Mouse (Mus musculus): ENCODE results near the gene Akr1b8.
"Not testable (repeated sequence)": the region's sequence is repeated elsewhere in the genome, so short reads cannot be mapped to it uniquely, and the experiment has no call there.

The Akr1b8 gene

DNA sequence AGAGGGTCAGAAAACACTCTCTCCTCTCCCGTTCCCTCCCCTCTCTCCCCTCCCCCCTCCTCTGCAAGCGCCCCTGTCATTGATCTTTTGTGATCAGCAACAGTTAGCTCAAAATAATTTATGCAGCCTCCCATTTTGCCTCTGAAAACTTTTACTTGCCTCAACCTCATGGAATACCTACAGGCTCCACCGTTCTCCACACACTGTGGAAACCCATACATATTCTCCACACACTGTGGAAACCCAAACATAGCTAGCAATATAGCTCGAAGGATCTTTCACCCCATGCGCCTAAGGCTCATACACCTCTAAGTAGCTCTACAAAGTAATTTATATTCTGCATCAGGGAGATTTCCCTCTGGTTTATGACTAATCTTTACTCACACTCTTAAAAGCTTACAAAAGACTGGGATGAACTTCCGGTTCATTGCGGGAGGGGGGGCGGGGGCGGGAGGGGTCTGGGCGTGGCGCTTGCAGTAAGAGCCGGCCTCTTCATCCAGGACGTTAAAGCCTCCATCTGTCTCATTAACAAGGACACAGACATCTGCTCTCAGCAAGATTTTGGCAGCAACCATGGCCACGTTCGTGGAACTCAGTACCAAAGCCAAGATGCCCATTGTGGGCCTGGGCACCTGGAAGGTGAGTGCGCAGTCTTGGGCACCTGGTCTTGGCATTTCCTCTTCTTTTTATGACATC, at the start of gene Akr1b8:
TSS of gene Akr1b8 (plus strand) at position 462 of the 696 bp plus-strand sequence.
- no peak for ATAC-seq (ENCODE audit: low TSS enrichment)

DNA sequence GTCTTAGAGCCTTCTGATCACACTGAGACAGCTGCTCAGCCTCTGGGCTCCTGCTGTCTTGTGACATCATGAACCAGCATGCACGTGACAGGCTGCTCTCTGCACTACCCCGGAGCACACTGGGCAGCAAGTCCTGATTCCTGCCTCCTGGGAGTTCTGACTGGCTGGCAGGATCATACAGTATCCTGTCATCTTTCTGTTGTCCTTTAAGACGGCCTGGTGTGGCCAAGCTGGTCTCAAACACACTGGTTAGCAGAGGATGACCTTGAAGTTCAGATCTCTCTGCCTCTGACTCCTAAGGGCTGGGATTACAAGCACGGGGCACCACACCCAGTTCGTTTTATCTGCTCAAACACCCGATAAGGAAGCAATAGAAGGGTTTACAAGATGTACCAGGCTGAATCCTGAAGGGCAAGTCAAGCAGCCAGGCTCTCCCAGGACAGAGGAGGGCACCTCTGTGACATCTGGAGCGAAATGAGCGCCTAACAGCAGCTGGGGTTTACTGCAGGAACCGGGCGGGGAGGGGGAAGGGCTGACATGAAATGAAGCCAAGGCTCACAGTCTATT, 49.2 kb upstream of the Akr1b8 start:
- ATAC-seq (ENCODE audit: low TSS enrichment) = peak; percentile 42; the same call in 1 of the 2 replicates

DNA sequence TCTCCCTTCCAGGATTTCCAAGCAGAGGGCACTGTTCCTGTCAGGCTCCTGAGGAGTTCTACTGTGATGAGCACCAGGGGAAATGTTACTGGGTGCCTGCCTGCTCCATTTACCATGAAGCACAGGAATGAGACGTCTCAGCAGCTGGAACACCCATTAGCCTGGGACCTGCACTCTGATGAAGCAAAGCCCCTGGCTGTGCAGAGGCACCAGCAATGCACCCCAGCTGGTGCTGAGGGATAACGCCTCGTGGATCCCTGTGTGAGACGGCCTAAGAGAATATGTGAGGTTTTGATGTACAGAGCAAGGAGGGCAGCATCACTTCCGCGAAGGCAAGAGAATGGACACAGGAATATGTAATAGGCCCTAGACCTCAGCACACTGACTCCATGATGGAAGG, 47.1 kb upstream of the Akr1b8 start:
- no peak for ATAC-seq (ENCODE audit: low TSS enrichment)

DNA sequence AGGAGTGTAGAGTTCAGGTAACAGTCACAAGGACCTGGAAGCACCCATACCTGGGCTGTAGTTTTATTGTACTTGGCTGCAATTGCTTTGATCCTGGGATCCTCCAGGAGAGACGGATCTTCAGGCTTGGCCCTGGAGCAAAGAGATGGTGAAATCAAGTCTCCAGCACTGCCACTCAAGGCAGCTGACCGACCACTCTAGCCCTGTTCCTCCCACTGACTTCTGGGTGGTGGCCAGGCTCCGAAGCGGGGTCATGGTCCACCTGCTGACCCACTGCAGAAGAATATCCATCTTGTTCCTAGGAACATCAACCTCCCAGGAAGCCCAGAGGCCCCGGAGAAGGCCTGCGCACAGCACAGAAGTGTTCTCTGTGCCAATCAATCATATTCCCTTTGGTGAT, 44.4 kb upstream of the Akr1b8 start:
- ATAC-seq (ENCODE audit: low TSS enrichment) = no peak

DNA sequence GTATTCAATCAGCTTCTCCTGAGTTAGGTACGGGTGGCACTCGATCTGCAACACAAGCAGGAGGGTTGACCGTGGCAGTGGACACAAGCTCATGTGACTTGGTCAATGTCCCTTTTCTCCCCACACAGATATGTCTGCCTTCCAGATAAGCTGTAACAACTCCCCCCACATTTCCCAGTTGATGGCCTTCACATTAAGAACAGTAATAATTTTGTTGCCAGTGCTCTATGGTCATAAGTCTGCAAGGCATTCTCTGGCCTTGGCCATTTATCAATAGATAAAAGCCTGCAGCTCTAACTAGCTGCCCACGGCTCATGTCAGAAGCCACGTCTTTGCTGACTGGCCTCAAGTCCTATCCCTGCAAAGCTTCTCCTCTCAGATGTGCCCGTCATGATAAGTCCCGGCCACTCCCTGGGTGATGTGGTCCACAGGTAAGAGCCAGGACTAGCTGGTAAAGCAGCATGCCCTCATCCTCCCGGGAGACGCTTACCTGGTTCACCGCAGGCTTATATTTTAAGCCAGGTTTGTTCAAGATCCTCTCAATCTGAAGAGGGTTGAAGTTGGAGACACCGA, 43.8 kb upstream of the Akr1b8 start:
- no peak for ATAC-seq (ENCODE audit: low TSS enrichment)

DNA sequence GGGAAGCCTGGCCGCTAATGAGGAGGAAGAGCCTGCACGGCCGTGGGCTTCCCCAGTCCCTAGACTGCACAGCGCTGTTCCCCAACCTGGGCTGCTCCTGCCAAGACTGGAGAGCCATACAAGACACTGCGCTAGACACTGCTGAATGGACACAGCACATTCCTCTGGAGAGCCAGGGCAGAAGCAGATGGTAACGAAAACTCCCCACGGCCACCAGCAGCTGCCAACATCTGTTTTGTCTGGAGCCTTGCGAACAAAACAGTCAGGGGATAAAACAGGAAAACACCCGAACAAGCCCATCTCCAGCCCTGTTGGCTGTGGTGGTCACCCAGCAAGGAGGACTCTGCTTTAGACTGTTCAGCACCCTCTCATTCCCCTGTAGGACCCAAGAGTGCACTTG, 40.5 kb upstream of the Akr1b8 start:
- ATAC-seq (ENCODE audit: low TSS enrichment) = no peak

DNA sequence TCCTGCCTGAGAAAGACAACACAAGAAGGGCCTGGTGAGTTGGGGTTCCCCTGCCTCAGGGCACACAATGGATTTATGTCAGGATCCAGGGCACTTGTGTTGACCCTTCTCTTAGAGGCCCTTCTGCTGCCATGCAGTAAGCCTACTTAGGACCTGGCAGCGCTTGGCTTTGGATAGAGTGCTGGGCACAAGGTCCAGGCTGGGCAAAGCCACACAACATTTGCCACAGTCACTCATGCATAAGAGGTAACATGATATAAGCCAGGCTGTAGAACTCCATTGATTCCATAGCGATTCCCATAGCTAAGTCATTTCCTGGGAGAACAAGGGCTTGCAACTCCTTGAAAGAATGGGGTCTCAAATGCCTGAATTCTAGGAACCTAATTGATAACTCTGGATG, 40.0 kb upstream of the Akr1b8 start:
- ATAC-seq (ENCODE audit: low TSS enrichment) = no peak

DNA sequence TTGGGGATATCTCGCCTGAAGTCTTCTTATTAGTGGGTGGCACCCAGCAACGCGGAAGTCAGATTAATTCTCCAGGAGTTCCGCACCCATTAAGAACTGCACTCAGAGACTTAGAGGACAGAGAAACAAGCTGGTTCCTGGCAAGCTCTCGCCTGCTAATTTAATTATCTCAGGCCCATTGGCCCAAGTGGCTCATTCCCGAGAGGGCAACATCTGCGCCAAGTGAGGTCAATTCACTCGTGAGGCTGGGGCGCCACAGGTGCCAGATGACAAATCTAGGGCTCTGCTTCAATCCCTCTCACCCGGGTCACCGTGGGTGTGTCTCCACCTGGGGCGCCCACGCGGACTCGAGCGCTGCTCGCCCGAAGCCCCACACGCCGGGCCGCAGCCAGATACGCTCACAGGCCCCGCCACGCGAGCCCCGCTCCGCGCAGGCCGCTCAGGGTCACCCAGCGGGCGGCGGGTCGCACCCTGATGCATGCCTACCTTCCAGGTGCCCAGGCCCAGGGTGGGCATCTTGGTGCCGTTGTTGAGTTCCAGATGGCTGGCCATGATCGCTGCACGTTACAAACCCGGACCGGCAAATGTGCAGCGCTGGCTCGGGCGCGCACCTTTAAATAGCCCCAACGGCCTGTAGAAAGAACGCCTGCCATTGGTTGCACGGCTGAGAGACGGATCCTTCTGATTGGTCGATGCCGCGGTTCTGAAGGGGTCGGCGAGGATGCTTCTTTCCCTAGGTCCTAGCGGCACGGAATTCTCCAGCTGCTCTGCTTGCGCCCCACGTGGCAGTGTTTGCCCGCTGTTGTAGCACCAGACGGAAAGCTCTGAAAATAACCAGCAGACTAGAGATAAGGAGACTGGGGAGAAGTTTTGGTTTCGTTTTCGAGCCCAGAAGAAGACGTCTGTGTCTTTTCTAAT, 36.8 kb upstream of the Akr1b8 start, which contains the start of gene Akr1b3:
TSS of gene Akr1b3 (minus strand) at position 625 of the 918 bp plus-strand sequence.
- ATAC-seq (ENCODE audit: low TSS enrichment) = peak; percentile 100

DNA sequence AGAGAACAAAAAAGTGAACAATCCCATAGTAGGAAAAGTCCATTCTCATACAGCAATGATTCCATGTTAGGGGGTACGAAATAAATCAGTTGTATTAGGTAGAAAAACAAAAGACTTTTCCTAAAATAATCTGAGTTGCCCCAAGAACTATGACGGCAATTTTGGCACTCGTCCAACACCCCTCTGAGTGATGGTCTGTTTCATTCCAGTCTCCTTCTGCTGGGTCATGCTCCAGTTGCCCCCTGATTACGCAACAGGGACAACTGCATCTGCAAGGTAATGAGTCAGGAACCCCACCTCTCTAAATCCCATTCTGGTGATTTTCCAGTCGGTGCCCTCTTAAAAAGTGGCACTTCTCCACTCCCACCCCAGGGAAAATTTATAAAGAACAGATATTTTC, 35.7 kb upstream of the Akr1b8 start:
- ATAC-seq (ENCODE audit: low TSS enrichment) = no peak

DNA sequence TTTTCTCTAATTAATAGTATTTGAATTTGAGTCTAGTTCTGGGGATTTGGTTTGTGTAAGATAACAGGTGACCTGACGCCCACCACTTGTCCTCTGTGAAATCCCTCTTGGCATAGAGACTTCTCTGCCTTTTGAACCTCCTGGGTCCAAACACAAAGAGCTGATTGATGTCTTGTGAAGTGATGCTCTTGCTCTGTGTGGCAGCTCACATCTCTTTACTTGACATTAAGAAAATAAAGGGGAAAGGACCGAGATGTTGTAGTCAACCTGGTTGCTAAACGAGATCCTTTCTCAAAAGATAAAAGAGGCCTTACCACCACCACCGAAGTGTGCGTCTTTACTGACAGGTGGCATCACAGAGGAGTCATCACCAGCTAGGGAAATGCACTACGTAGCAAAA, 35.3 kb upstream of the Akr1b8 start:
- ATAC-seq (ENCODE audit: low TSS enrichment) = no peak

DNA sequence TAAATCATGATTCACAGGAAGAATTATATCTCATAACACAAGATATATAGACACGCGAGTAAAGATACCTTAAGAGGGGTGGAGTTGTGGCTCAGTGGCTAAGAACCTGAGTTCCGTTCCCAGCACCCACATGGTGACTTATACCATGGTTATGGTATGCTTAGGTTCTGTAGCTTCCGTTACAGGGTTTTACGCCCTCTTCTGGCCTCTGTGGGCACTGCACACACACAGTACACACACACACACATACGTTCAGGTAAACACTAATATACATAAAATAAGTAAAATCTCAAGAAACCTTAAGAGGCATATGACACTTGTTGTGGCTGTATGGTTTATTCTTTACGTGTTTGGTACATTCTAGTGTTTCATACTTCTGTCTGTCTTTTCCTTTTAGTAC, 31.8 kb upstream of the Akr1b8 start:
- ATAC-seq (ENCODE audit: low TSS enrichment) = no peak

DNA sequence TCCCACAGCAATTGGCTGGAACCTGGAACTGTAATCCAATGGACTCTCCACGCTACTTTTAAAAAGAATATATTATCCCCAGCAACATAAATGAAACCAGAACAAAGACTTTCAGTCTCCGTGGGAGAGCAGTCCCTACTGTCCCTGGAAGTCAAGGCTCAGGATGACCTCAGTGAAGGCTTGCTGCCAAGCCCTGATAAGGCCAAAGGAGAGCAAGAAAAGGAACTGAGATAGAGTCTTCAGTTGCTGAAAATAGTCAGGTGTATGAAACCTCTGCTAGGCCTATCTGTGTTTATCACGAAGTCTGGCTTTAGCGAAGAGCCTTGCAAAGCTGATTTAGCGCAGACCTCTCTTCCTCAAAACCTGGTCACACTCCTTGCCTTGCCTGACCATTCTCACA, 22.5 kb upstream of the Akr1b8 start:
- no peak for ATAC-seq (ENCODE audit: low TSS enrichment)

DNA sequence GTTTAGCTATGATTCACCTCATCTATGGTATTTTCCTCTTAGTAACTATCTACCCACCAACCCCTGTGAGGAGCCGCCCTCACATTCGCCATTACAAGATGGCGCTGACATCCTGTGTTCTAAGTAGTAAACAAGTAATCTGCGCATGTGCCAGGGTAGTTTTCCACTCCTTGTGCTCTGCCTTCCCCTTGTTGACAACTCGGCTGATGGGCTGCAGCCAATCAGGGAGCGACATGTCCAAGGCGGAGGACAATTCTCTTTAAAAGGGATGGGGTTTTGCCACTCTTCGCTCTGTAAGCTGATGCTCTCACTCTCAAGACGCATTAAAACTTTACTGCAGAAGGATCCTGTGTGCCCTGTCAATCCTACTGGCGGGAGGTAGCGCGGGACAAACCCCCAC, 22.1 kb upstream of the Akr1b8 start:
- ATAC-seq (ENCODE audit: low TSS enrichment) = not testable (repeated sequence)

DNA sequence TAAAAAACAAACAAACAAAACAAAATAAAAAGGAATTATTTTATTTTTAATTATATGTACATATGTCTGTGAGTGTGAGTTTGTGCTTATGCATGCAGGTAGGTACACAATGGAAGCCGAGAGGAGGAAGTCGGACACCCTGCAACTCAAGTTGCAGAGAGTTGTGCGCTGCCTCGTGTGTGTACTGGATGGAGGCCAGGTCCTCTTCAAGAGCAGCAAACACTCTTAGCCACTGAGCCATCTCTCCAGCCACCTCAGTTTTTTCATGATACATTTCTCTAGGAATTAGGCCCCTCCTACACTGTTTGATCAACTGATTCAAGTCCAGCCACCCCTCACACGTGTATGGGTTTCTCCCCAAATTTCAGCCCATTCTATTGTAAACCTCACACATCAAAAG, 19.2 kb upstream of the Akr1b8 start:
- no peak for ATAC-seq (ENCODE audit: low TSS enrichment)

DNA sequence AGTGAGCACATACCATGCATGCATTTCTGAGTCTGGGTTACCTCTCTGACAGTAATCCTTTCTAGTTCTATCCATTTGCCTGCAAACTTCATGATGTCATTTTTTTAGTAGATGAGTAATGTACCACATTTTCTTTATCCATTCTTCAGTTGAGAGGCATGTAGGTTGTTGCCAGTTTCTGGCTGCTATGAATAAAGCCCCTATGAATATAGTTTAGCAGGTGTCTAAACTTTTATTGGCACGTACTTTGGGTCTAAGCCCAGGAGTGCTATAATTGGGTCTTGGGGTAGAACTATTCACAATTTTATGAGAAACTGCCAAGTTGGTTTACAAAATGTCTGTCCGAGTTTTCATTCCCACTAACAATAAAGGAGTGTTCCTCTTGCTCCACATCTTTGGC, 16.1 kb upstream of the Akr1b8 start:
- ATAC-seq (ENCODE audit: low TSS enrichment) = peak; percentile 64

DNA sequence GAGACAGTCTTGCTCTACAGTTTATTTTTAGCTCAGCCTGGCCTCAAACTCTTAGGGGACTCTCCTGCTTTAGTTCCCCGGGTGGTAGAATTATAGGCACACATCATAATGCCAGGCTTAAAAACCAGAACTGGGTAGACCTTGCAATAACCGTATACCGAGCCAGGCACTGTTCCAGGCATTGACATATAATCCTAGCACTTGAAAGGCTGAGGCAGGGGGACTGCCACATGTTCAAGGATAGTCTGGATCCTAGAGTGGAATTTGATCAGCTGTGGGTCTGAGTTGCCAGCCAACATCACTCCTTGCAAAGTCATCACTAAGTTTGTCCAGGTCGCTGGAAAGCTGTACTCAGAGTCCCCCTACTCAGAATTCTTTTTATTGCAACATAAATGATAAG, 11.9 kb upstream of the Akr1b8 start:
- ATAC-seq (ENCODE audit: low TSS enrichment) = no peak

DNA sequence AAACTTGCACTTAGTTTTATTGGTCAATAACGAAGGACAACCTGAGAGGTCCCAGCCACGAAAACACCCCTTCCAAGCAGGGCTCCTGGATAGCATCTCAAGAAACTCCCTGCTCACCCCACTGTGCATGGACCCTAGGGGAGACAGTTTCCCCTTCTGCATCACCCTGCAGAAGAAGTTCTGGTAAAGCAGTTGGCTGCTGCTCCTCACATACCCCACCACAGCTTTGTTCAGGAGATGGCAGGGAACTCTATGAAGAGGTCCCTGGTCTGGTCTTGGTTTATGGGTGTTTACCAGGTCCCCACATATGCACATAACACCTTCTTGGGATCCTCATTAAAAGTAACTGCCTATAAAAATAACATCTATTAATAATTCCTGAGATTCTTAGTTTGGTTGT, 11.4 kb upstream of the Akr1b8 start:
- no peak for ATAC-seq (ENCODE audit: low TSS enrichment)

DNA sequence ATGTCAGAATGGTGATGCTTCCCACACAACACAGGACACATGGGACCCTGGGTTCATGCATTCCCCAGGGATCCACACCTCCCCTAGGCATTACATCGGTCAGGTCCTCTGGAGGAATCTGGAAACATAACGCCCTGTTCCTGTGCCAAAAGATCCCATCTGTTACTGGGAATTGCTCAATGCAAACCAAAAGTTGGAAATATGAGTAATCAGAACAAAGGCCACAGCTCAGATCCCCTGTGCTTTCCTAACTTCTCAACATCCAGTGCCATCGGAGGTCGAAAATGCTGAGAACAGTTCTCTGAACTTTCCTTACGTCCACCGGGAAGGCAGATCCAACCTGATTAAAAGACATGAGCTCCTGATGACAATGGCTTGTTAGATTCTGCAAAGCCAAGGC, 10.5 kb upstream of the Akr1b8 start:
- no peak for ATAC-seq (ENCODE audit: low TSS enrichment)

DNA sequence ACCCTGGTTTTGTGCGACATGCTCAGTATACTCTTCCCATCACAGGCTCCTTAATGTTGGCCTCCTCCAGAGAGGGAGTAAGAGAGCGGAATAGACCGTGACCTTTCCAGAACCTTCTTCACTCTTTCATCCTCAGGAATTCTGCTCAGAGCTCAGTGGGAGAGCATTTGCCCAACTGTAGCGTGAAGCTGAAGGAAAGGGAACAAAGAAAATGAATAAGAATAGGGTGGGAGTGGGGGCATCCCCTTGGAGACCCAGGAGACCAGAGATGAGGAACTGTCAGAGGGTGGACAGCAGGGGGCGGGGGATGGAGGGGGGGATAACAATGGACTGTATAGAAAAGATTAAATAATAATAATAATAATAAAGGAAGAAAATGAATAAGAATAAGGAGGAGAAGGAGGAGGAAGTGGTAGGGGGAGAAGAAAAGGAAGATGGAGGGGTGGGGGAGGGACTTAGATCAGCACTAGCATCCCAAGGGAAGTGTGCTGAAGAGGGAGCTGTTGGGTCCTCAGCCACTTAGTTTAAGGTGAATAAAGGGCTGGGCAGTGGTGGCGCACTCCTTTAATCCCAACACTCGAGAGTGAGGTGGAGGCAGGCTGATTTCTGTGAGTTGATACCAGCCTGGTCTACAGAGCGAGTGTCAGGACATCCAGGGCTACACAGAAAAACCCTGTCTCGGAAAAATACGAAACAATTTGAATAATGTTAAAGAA, 9.6 kb upstream of the Akr1b8 start:
- no peak for ATAC-seq (ENCODE audit: low TSS enrichment)

DNA sequence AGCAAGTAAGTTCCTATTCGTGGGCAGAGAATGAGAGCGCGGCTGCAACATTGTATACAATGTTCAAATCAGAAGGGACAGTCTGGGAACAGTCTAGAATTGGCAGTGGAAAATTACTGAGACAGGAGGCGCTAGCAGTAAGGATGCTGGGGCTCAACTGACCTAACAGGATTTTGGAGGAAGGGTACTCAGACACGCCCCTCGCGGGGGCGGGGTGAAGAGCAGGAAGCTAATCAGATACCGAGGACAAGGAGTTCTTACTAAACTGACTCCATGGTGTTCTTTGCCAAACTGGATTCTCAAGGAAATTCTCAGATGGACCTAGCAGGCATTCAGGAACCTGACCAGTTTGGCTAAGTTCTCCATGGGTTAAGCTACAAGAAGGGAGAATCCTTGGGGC, 9.0 kb upstream of the Akr1b8 start:
- ATAC-seq (ENCODE audit: low TSS enrichment) = no peak

DNA sequence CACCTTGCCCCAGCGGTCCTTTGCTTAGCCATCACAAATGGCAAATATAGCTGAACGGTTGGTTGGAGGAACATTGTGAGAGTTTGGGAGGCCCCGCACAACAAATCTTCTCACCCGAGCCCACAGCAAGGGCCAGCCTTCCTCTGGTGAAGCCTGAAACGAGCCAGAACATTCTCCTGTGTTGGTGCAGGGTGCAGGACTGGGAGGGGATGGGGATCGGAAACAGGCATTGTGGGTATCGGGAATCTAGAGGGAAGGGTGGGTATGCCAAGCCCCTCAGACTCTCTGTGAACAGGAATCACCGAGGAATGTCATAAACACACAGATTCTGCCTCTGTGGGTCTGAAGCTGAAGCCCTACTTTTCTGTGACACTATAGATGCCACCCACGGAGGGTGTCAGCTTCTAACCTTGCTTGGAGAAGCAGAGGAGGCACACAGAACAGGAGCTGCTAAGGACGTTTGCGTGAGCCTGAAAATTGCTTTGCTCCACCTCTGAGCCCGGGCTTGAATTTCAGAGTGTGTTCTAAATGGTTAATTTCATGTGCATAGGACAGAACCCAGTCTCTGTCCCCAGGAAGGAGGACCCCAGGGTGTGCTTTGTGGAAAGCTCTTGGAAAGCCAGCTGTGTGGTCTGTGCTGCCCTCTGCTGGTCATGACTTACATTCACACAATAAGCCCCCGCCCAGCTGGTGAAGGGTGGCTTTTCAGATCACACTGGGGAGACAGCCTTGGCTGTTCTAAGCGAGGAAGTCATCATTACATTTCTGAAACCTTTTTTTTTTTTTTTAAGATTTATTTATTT, 7.6 kb upstream of the Akr1b8 start:
- ATAC-seq (ENCODE audit: low TSS enrichment) = peak; percentile 96

Measured in frontal cortex, adult (tissue).